Mouse (Mus musculus) forebrain, embryonic 14.5 days (tissue): Measurements from ENCODE around the gene Gm3402. TPM values are rescaled to one million over a fixed set of nuclear protein-coding genes. Genes with fewer than 3 reads are reported as not detected.
"Not testable (repeated sequence)": the region's sequence is repeated elsewhere in the genome, so short reads cannot be mapped to it uniquely, and the experiment has no call there.

ENCODE experiments used
- ATAC-seq: fragments of 200-750 bp; cut with Nextera tagmentation; 2 replicates; pipeline ENCODE4 v1.8.0; 2017; ENCODE audit warnings: mild to moderate bottlenecking, moderate library complexity
- DNase-seq: peaks from one replicate; pipeline ENCODE4 v3.0.0-alpha.2; 2015; ENCODE audit warnings: low spot score
- H3K27ac ChIP-seq: fragments of 300-500 bp; sonication (generic); 2 replicates; pipeline ENCODE4 v1.5.1; 2014; ENCODE audit warnings: low read depth, mild to moderate bottlenecking, control low read depth, low read length, moderate library complexity
- H3K27me3 ChIP-seq: fragments of 300-500 bp; sonication (generic); replicated peaks from 2 replicates; pipeline ENCODE4 v1.6.1; 2014; ENCODE audit warnings: low read length, control low read depth, mixed read lengths; ENCODE audit not compliant: control insufficient read depth, insufficient read depth
- H3K36me3 ChIP-seq: fragments of 300-500 bp; sonication (generic); 2 replicates; pipeline ENCODE4 v1.6.1; 2014; ENCODE audit warnings: low read length, control low read depth; ENCODE audit not compliant: control insufficient read depth, insufficient read depth
- H3K4me1 ChIP-seq: fragments of 300-500 bp; sonication (generic); 2 replicates; pipeline ENCODE4 v1.6.1; 2014; ENCODE audit warnings: antibody characterized with exemption, low read length, control low read depth; ENCODE audit not compliant: control insufficient read depth, insufficient read depth
- H3K4me2 ChIP-seq: fragments of 300-500 bp; sonication (generic); 2 replicates; pipeline ENCODE4 v1.6.1; 2014; ENCODE audit warnings: mild to moderate bottlenecking, control low read depth, low read length
- H3K4me3 ChIP-seq: fragments of 300-500 bp; sonication (generic); 2 replicates; pipeline ENCODE4 v1.5.1; 2014; ENCODE audit warnings: low read depth, low read length, control low read depth
- H3K9ac ChIP-seq: fragments of 300-500 bp; sonication (generic); 2 replicates; pipeline ENCODE4 v1.6.1; 2014; ENCODE audit warnings: mild to moderate bottlenecking, low read length, control low read depth, moderate library complexity
- H3K9me3 ChIP-seq: fragments of 300-500 bp; sonication (generic); replicated peaks from 2 replicates; pipeline ENCODE4 v1.6.1; 2016; ENCODE audit warnings: low read length, control low read depth, mixed read lengths; ENCODE audit not compliant: control insufficient read depth
- WGBS: fragments of 180-500 bp; shearing (Covaris S2); extraction: QIAGEN DNeasy Blood & Tissue Kit; methylation state at CpG from one replicate; pipeline ENCODE4 v1.1.7; 2014; 5-methylcytosine and 5-hydroxymethylcytosine counted together
- polyA plus RNA-seq: library from polyadenylated mRNA; unstranded; fragments of >200 nt; fragmentation: Nextera tagmentation; extraction: Ambion mirVana; gene quantifications from 2 replicates; pipeline ENCODE4 v1.2.1, GENCODE M21; 2014

Gene Gm3402
- not detected in 2 replicates for polyA plus RNA-seq

GRCm38 (mm10) chr5:146513823-146514222, at the start of gene Gm3402:
Gene Gm3402 (plus strand): TSS chr5:146514123.
- ATAC-seq, H3K4me2 ChIP-seq, H3K4me3 ChIP-seq, H3K36me3 ChIP-seq, H3K27ac ChIP-seq, H3K4me1 ChIP-seq, H3K9me3 ChIP-seq, DNase-seq, H3K9ac ChIP-seq, H3K27me3 ChIP-seq: not testable (repeated sequence)
- WGBS = no CpG with 5 or more reads among the region's 5 CpGs

GRCm38 (mm10) chr5:146466663-146467062, 47.3 kb upstream of the Gm3402 start:
- WGBS = 94% methylated on average over 19 of the region's 19 CpGs
- H3K36me3 ChIP-seq = peaks cover 12% of the 10 kb centered on the region
- no peak overlapping the region for H3K4me2 ChIP-seq
- H3K27me3 ChIP-seq = no peaks in the 10 kb centered on the region
- ATAC-seq (no peak), DNase-seq (no peak)
- H3K9ac ChIP-seq = no peak overlapping the region
- no peak overlapping the region for H3K4me3 ChIP-seq
- H3K4me1 ChIP-seq = no peaks in the 10 kb centered on the region
- H3K9me3 ChIP-seq = no peaks in the 10 kb centered on the region
- no peak overlapping the region for H3K27ac ChIP-seq

- Histone ChIP-seq H3K4me1 (no peaks in the 10 kb centered on the region), H3K9ac (no peak overlapping the region), H3K4me3 (no peak overlapping the region), H3K27ac (no peak overlapping the region), H3K9me3 (no peaks in the 10 kb centered on the region), H3K4me2 (no peak overlapping the region), H3K27me3 (no peaks in the 10 kb centered on the region), H3K36me3 (peaks cover 9% of the 10 kb centered on the region)
- WGBS = 90% methylated on average over 9 of the region's 9 CpGs
- no peak for DNase-seq
- no peak for ATAC-seq
Observed at GRCm38 (mm10) chr5:146468311-146468710, 45.6 kb upstream of the Gm3402 start.

GRCm38 (mm10) chr5:146470821-146471220, 43.1 kb upstream of the Gm3402 start:
- Histone ChIP-seq H3K4me1 (no peaks in the 10 kb centered on the region), H3K9me3 (no peaks in the 10 kb centered on the region), H3K9ac (no peak overlapping the region), H3K4me3 (no peak overlapping the region), H3K27ac (no peak overlapping the region), H3K27me3 (no peaks in the 10 kb centered on the region), H3K4me2 (no peak overlapping the region), H3K36me3 (peaks cover 9% of the 10 kb centered on the region)
- ATAC-seq (no peak), DNase-seq (no peak)
- WGBS = 87% methylated on average over 9 of the region's 9 CpGs

DNA sequence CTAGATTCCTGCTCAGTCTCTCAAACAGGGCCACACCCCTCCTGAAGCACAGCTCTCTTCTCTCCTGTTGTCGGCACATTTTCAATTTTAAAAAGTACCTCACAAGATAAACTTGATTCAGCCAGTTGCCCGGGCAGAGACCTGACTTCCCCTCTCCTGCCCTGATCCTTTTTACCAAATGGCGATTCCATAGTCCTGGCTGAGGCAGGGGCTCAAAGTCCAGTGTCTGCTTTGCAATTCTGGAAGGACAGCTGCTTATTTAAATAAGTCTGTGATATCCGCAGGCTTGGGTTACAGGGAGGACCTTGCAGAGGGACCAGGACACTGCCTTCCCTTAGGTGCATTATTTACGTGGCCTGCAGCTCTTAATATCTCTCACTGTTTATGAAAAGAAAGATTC, 42.6 kb upstream of the Gm3402 start:
- Histone ChIP-seq H3K4me2 (no peak overlapping the region), H3K4me3 (no peak overlapping the region), H3K36me3 (peaks cover 9% of the 10 kb centered on the region), H3K27me3 (no peaks in the 10 kb centered on the region), H3K4me1 (no peaks in the 10 kb centered on the region), H3K9ac (no peak overlapping the region), H3K9me3 (no peaks in the 10 kb centered on the region), H3K27ac (no peak overlapping the region)
- WGBS = 94% methylated on average over 5 of the region's 5 CpGs
- ATAC-seq (no peak), DNase-seq (no peak)

GRCm38 (mm10) chr5:146471821-146472220, 42.1 kb upstream of the Gm3402 start:
- Histone ChIP-seq H3K4me1 (no peaks in the 10 kb centered on the region), H3K9ac (no peak overlapping the region), H3K4me2 (no peak overlapping the region), H3K9me3 (no peaks in the 10 kb centered on the region), H3K27me3 (no peaks in the 10 kb centered on the region), H3K27ac (no peak overlapping the region), H3K36me3 (peaks cover 8% of the 10 kb centered on the region), H3K4me3 (no peak overlapping the region)
- WGBS = 94% methylated on average over 12 of the region's 12 CpGs
- ATAC-seq = no peak
- no peak for DNase-seq

DNA sequence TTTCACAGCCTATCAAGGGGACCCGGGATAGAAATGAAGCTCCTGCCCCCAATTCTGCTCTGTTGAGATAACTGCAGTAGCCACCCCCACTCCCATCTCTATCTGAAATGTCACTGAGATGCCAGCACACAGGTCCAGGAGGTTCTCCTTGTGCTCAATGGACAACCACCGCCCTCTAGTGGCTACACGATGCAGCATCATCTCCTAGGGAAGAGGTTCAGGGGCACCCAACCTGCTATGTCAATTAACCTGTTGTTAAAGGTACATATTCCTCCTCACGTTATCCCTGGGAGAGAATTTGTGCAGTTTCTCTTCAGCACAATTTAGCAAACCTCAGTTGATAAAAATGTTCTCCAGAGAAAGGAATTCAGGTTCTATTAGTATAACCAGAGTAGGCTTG, 34.4 kb upstream of the Gm3402 start:
- H3K4me1 ChIP-seq, H3K36me3 ChIP-seq, H3K9me3 ChIP-seq, H3K4me2 ChIP-seq, ATAC-seq, H3K27me3 ChIP-seq, H3K27ac ChIP-seq, H3K4me3 ChIP-seq, H3K9ac ChIP-seq, DNase-seq: not testable (repeated sequence)
- WGBS = 14% methylated on average over 4 of the region's 4 CpGs

- not testable (repeated sequence) for H3K27me3 ChIP-seq, H3K4me1 ChIP-seq, H3K27ac ChIP-seq, H3K36me3 ChIP-seq, ATAC-seq, DNase-seq, H3K9me3 ChIP-seq, H3K4me2 ChIP-seq, H3K9ac ChIP-seq, H3K4me3 ChIP-seq
- no CpG with 5 or more reads among the region's 3 CpGs for WGBS
Observed at GRCm38 (mm10) chr5:146481665-146482064, 32.3 kb upstream of the Gm3402 start, which contains the start of gene Gm6408. Gene Gm6408 (plus strand): TSS chr5:146481965.

- DNase-seq, H3K4me3 ChIP-seq, ATAC-seq, H3K9me3 ChIP-seq, H3K27me3 ChIP-seq, H3K9ac ChIP-seq, H3K4me2 ChIP-seq, H3K36me3 ChIP-seq, H3K27ac ChIP-seq, H3K4me1 ChIP-seq: not testable (repeated sequence)
- WGBS = 16% methylated on average over 3 of the region's 4 CpGs
Observed at GRCm38 (mm10) chr5:146488959-146489358, 25.0 kb upstream of the Gm3402 start.
